Mouse (Mus musculus) CH12.LX (cell line): ENCODE measurements around the gene Igf1r. TPM values are rescaled to one million over a fixed set of nuclear protein-coding genes. Genes with fewer than 3 reads are reported as not detected.

Experiments used
- DNase-seq: peaks from one replicate; pipeline ENCODE4 v3.0.0-alpha.2; 2013; ENCODE audit errors: extremely low read depth
- H3K27ac ChIP-seq: 2 replicates; pipeline ENCODE4 v1.5.1; 2012; ENCODE audit warnings: low read depth, mild to moderate bottlenecking, control low read depth, moderate library complexity; ENCODE audit not compliant: insufficient read depth
- H3K27me3 ChIP-seq: replicated peaks from 2 replicates; pipeline ENCODE3; 2012; ENCODE audit warnings: inconsistent platforms
- H3K36me3 ChIP-seq, 2 experiments: replicated peaks in 1 of 2; 2 replicates each; pipeline versions ENCODE3 to v1.6.1; 2012; ENCODE audit warnings: inconsistent platforms in 1 of 2, low read length in 1 of 2, mild to moderate bottlenecking in 1 of 2, mixed read lengths in 1 of 2, moderate library complexity in 1 of 2; ENCODE audit not compliant: control insufficient read depth in 1 of 2, insufficient read depth in 1 of 2
- H3K4me1 ChIP-seq, 2 experiments: 2 replicates each; pipeline ENCODE4 v1.6.1; 2012; ENCODE audit warnings: inconsistent platforms in 1 of 2, moderate library complexity in 1 of 2; ENCODE audit not compliant: insufficient read depth in 2 of 2, control insufficient read depth in 1 of 2
- H3K4me2 ChIP-seq: 2 replicates; pipeline ENCODE4 v1.6.1; 2012; ENCODE audit warnings: low read depth, mild to moderate bottlenecking, control low read depth; ENCODE audit not compliant: poor library complexity, insufficient read depth, severe bottlenecking
- H3K4me3 ChIP-seq, 3 experiments: fragments of 150-350 bp in 1 of 3; sonication (generic) in 1 of 3; replicated peaks in 1 of 3; 2 replicates each; pipeline versions ENCODE3 to v1.5.1; 2011 to 2012; ENCODE audit warnings: low read depth in 2 of 3, low read length in 2 of 3, mild to moderate bottlenecking in 2 of 3, moderate library complexity in 2 of 3, control low read depth in 1 of 3, improper control_type of control experiment in 1 of 3, inconsistent platforms in 1 of 3, mixed read lengths in 1 of 3; ENCODE audit not compliant: poor library complexity in 1 of 3
- H3K79me2 ChIP-seq: replicated peaks from 2 replicates; pipeline ENCODE4 v1.6.1; 2012; ENCODE audit warnings: mild to moderate bottlenecking, moderate library complexity; ENCODE audit not compliant: control insufficient read depth, poor library complexity, insufficient read depth, severe bottlenecking; ENCODE audit errors: extremely low read depth
- H3K9ac ChIP-seq: 2 replicates; pipeline ENCODE4 v1.6.1; 2012; ENCODE audit warnings: low read depth, mild to moderate bottlenecking, control low read depth, moderate library complexity; ENCODE audit not compliant: insufficient read depth
- H3K9me3 ChIP-seq: replicated peaks from 2 replicates; pipeline ENCODE3; 2012; ENCODE audit warnings: low read length, inconsistent platforms, mixed read lengths
- CHD2 ChIP-seq: IDR thresholded peaks from 2 replicates; pipeline ENCODE4 v1.6.1; 2011; ENCODE audit warnings: low read length, improper control_type of control experiment
- CTCF ChIP-seq, 2 experiments: IDR thresholded peaks in 1 of 2; conservative IDR thresholded peaks in 1 of 2; 2 replicates each; pipeline ENCODE4 v1.5.1; 2011 to 2012; ENCODE audit warnings: low read depth in 2 of 2, low read length in 2 of 2, improper control_type of control experiment in 1 of 2, inconsistent platforms in 1 of 2, mild to moderate bottlenecking in 1 of 2, moderate library complexity in 1 of 2
- E2F4 ChIP-seq: IDR thresholded peaks from 2 replicates; pipeline ENCODE4 v1.6.1; 2011; ENCODE audit warnings: low read depth, low read length, improper control_type of control experiment; ENCODE audit not compliant: insufficient replicate concordance
- ELF1 ChIP-seq: IDR thresholded peaks from 2 replicates; pipeline ENCODE4 v1.6.1; 2014; ENCODE audit warnings: low read depth, mild to moderate bottlenecking, inconsistent platforms, low read length, improper control_type of control experiment
- ETS1 ChIP-seq: conservative IDR thresholded peaks from 2 replicates; pipeline ENCODE4 v1.6.1; 2012; ENCODE audit warnings: low read depth, mild to moderate bottlenecking, inconsistent platforms, low read length, improper control_type of control experiment, moderate library complexity
- GABPA ChIP-seq: IDR thresholded peaks from 2 replicates; pipeline ENCODE4 v1.6.1; 2012; ENCODE audit warnings: low read depth, low read length, improper control_type of control experiment, inconsistent platforms; ENCODE audit not compliant: insufficient replicate concordance
- HCFC1 ChIP-seq: IDR thresholded peaks from 2 replicates; pipeline ENCODE4 v1.6.1; 2012; ENCODE audit warnings: low read depth, mild to moderate bottlenecking, inconsistent platforms, low read length, improper control_type of control experiment
- IRF4 ChIP-seq: IDR thresholded peaks from 2 replicates; pipeline ENCODE4 v1.6.1; 2014; ENCODE audit warnings: low read depth, mild to moderate bottlenecking, inconsistent platforms, low read length, improper control_type of control experiment
- MAX ChIP-seq: IDR thresholded peaks from 2 replicates; pipeline ENCODE4 v1.6.1; 2011; ENCODE audit warnings: low read length, improper control_type of control experiment
- MAZ ChIP-seq: IDR thresholded peaks from 2 replicates; pipeline ENCODE4 v1.6.1; 2012; ENCODE audit warnings: low read depth, mild to moderate bottlenecking, inconsistent platforms, low read length, improper control_type of control experiment, moderate library complexity
- NRF1 ChIP-seq: IDR thresholded peaks from 2 replicates; pipeline ENCODE4 v1.6.1; 2014; ENCODE audit warnings: low read depth, mild to moderate bottlenecking, inconsistent platforms, low read length, improper control_type of control experiment, moderate library complexity
- PAX5 ChIP-seq: IDR thresholded peaks from 2 replicates; pipeline ENCODE4 v1.6.1; 2012; ENCODE audit warnings: low read length, inconsistent platforms, mixed read lengths
- RAD21 ChIP-seq: IDR thresholded peaks from 2 replicates; pipeline ENCODE4 v1.6.1; 2011; ENCODE audit warnings: low read depth, mild to moderate bottlenecking, low read length, improper control_type of control experiment, moderate library complexity
- RCOR1 ChIP-seq: conservative IDR thresholded peaks from 2 replicates; pipeline ENCODE4 v1.6.1; 2012; ENCODE audit warnings: low read depth, mild to moderate bottlenecking, inconsistent platforms, low read length, improper control_type of control experiment
- TBP ChIP-seq: conservative IDR thresholded peaks from 2 replicates; pipeline ENCODE4 v1.6.1; 2011; ENCODE audit warnings: low read depth, low read length, improper control_type of control experiment
- TCF12 ChIP-seq: IDR thresholded peaks from 2 replicates; pipeline ENCODE4 v1.6.1; 2014; ENCODE audit warnings: low read depth, mild to moderate bottlenecking, inconsistent platforms, low read length, improper control_type of control experiment
- UBTF ChIP-seq: IDR thresholded peaks from 2 replicates; pipeline ENCODE4 v1.6.1; 2012; ENCODE audit warnings: low read depth, mild to moderate bottlenecking, inconsistent platforms, low read length, improper control_type of control experiment, moderate library complexity
- USF1 ChIP-seq: IDR thresholded peaks from 2 replicates; pipeline ENCODE4 v1.6.1; 2014; ENCODE audit warnings: low read depth, mild to moderate bottlenecking, inconsistent platforms, low read length, improper control_type of control experiment
- USF2 ChIP-seq: conservative IDR thresholded peaks from 2 replicates; pipeline ENCODE4 v1.6.1; 2011; ENCODE audit warnings: low read depth, low read length, improper control_type of control experiment
- ZKSCAN1 ChIP-seq: IDR thresholded peaks from 2 replicates; pipeline ENCODE4 v1.6.1; 2012; ENCODE audit warnings: low read depth, inconsistent platforms, low read length, improper control_type of control experiment, borderline replicate concordance
- ZMIZ1 ChIP-seq: IDR thresholded peaks from 2 replicates; pipeline ENCODE4 v1.6.1; 2012; ENCODE audit warnings: low read depth, mild to moderate bottlenecking, inconsistent platforms, low read length, improper control_type of control experiment
- dilution Hi-C: fragments of 300-500 bp; cut with MboI; formaldehyde crosslinking; loops from 2 replicates; pipeline ENCODE4 v1.14.3; 2020; ENCODE audit warnings: low sequenced_read_pairs; ENCODE audit not compliant: extremely low pct_unique_long_range_greater_than_20kb, extremely low pct_ligation_motif_present
- in situ Hi-C: fragments of 300-500 bp; cut with MboI; formaldehyde crosslinking; loops from 3 replicates; pipeline ENCODE4 v1.14.3; 2019; ENCODE audit warnings: low sequenced_read_pairs, low pct_ligation_motif_present, low pct_unique_long_range_greater_than_20kb, mixed read lengths
- polyA plus RNA-seq: library from polyadenylated mRNA; unstranded; fragments of >175 nt; gene quantifications from 2 replicates; pipeline ENCODE4 v1.2.1, GENCODE M21; 2012; ENCODE audit warnings: low read depth; ENCODE audit not compliant: insufficient read length
- total RNA-seq, 2 experiments: library from RNA; depleted of rRNA; stranded (reverse); fragments of 300-350 nt in 1 of 2; fragments of >200 nt in 1 of 2; gene quantifications; 2 replicates each; pipeline ENCODE4 v1.2.3; 2012 to 2014

Igf1r gene
- total and polyA plus RNA-seq, 3 experiments, result 0.19 to 1.6 (median 0.29) TPM

DNA sequence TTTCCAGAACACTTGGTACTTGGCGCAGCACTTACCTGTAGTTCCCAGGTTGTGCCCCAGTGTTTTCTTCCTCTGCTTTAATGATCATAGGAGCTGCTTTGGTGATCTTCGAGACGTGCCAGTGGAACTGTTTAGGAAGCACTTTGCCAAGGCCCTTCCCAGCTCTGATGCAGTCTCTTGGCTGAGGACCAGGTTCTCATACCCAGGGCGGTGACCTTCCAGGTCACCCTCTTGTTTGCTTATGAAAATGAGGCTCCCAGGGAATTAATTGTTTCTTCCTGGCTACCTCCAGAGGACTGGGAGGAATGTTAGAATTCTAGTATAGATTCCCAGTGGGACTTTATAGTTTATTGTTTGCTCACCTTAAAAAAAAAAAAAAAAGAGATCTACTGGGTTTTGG is 72.0 kb downstream of the Igf1r start:
- H3K9me3 ChIP-seq, result no peaks in the 10 kb centered on the region
- no peak overlapping the region for H3K4me3 ChIP-seq
- no peaks in the 10 kb centered on the region for H3K36me3 ChIP-seq
- H3K4me2 ChIP-seq, result no peak overlapping the region
- in situ Hi-C loops, result no loop called here
- dilution Hi-C loops, result no loop called here
- H3K79me2 ChIP-seq, result no peaks in the 10 kb centered on the region
- H3K27ac ChIP-seq, result no peak overlapping the region
- H3K27me3 ChIP-seq, result peaks cover 70% of the 10 kb centered on the region
- H3K4me1 ChIP-seq, result no peaks in the 10 kb centered on the region
- TF ChIP-seq GABPA, result no peak
- TF ChIP-seq USF2, result no peak
- no peak for TF ChIP-seq USF1
- no peak for TF ChIP-seq ELF1
- TF ChIP-seq MAX, result no peak
- TF ChIP-seq MAZ, result no peak
- no peak for TF ChIP-seq CHD2
- no peak for TF ChIP-seq TBP
- no peak for TF ChIP-seq RCOR1
- no peak overlapping the region for H3K9ac ChIP-seq
- DNase-seq, result no peak

- H3K36me3 ChIP-seq, result no peaks in the 10 kb centered on the region
- no peak for DNase-seq
- in situ Hi-C loops, result no loop called here
- TF ChIP-seq CTCF (conservative IDR thresholded peaks at IDR 0.05 in 1 of 2, IDR thresholded peaks at IDR 0.05 in 1 of 2; ENCODE audit: low read depth in 2 of 2, low read length in 2 of 2) (no peak), RAD21 (no peak), CHD2 (no peak), PAX5 (no peak), UBTF (no peak), HCFC1 (no peak), MAX (no peak)
- no peak overlapping the region for H3K4me3 ChIP-seq
- no peaks in the 10 kb centered on the region for H3K4me1 ChIP-seq
- H3K27me3 ChIP-seq, result peaks cover 67% of the 10 kb centered on the region
- no peaks in the 10 kb centered on the region for H3K79me2 ChIP-seq
- H3K9me3 ChIP-seq, result no peaks in the 10 kb centered on the region
- H3K4me2 ChIP-seq, result no peak overlapping the region
- H3K9ac ChIP-seq, result no peak overlapping the region
- dilution Hi-C loops, result no loop called here
- no peak overlapping the region for H3K27ac ChIP-seq
Measured at GRCm38 (mm10) chr7:68025396-68025795, 72.8 kb downstream of the Igf1r start.

DNA sequence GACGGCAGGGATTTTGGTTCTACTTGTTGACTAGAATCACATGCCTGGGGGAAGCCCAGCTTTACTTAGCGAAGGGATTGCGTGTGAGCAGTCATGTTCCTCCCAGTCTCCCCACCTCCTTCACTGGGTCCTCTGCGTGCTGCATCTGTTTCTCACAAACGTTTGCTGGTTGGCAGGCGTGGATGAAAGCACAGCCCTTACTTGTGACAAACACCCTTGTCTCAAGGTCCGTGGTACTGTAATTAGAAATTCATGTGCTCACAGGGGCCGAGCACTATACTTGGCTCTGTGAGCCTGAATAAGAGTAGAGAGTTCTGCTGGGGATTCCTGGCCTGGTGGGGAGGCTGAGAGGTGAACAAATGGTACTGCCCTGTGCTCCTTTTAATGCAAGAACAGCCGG is 73.4 kb downstream of the Igf1r start:
- H3K36me3 ChIP-seq, result no peaks in the 10 kb centered on the region
- no peak overlapping the region for H3K4me3 ChIP-seq
- no peak overlapping the region for H3K9ac ChIP-seq
- no peak overlapping the region for H3K4me2 ChIP-seq
- no peaks in the 10 kb centered on the region for H3K9me3 ChIP-seq
- H3K27ac ChIP-seq, result no peak overlapping the region
- dilution Hi-C loops (no loop called here), in situ Hi-C loops (no loop called here)
- H3K4me1 ChIP-seq, result no peaks in the 10 kb centered on the region
- no peak for DNase-seq
- peaks cover 67% of the 10 kb centered on the region for H3K27me3 ChIP-seq
- no peaks in the 10 kb centered on the region for H3K79me2 ChIP-seq
- TF ChIP-seq CHD2 (no peak), ZKSCAN1 (no peak), ZMIZ1 (no peak), IRF4 (no peak), GABPA (no peak), E2F4 (no peak), ETS1 (no peak), TCF12 (no peak), PAX5 (no peak), NRF1 (no peak)
